Mouse (Mus musculus) lung, postnatal 4 days (tissue): ENCODE measurements around the gene E130114P18Rik.

Experiments used
- DNase-seq, 2 experiments: peaks; one replicate each; pipeline ENCODE4 v3.0.0; 2021

The E130114P18Rik gene

GRCm38 (mm10) chr4:97596348-97596747 lies 181.5 kb downstream of the E130114P18Rik start:
- DNase-seq: no peak

- no peak for DNase-seq
These were observed 184.0 kb downstream of the E130114P18Rik start for GRCm38 (mm10) chr4:97593869-97594268.

- DNase-seq: no peak
These were observed 188.1 kb downstream of the E130114P18Rik start for GRCm38 (mm10) chr4:97589790-97590189.

GRCm38 (mm10) chr4:97587412-97588010 lies 190.4 kb downstream of the E130114P18Rik start:
- DNase-seq: no peak

- no peak for DNase-seq
These were observed 192.7 kb downstream of the E130114P18Rik start for GRCm38 (mm10) chr4:97585170-97585569.

GRCm38 (mm10) chr4:97584445-97585130 lies 193.3 kb downstream of the E130114P18Rik start:
- DNase-seq: no peak

GRCm38 (mm10) chr4:97582796-97583430 lies 195.0 kb downstream of the E130114P18Rik start:
- DNase-seq: no peak

GRCm38 (mm10) chr4:97582064-97582415 lies 195.8 kb downstream of the E130114P18Rik start:
- DNase-seq: no peak

GRCm38 (mm10) chr4:97581314-97582063 lies 196.4 kb downstream of the E130114P18Rik start:
- no peak for DNase-seq

- DNase-seq: no peak
These were observed 197.0 kb downstream of the E130114P18Rik start for GRCm38 (mm10) chr4:97580906-97581305.

- DNase-seq: no peak
These were observed 199.2 kb downstream of the E130114P18Rik start for GRCm38 (mm10) chr4:97578571-97579165.

- DNase-seq: no peak
These were observed 200.4 kb downstream of the E130114P18Rik start for GRCm38 (mm10) chr4:97577431-97577830.

- no peak for DNase-seq
These were observed 202.4 kb downstream of the E130114P18Rik start for GRCm38 (mm10) chr4:97575447-97575846.

GRCm38 (mm10) chr4:97569320-97569719 lies 208.6 kb downstream of the E130114P18Rik start:
- no peak for DNase-seq

- no peak for DNase-seq
These were observed 213.2 kb downstream of the E130114P18Rik start for GRCm38 (mm10) chr4:97564656-97565055.

- no peak for DNase-seq
These were observed 213.7 kb downstream of the E130114P18Rik start for GRCm38 (mm10) chr4:97564199-97564598.

GRCm38 (mm10) chr4:97557585-97557984 lies 220.3 kb downstream of the E130114P18Rik start:
- DNase-seq: no peak

- no peak for DNase-seq
These were observed 233.9 kb downstream of the E130114P18Rik start for GRCm38 (mm10) chr4:97544016-97544415.

- no peak for DNase-seq
These were observed 245.8 kb downstream of the E130114P18Rik start for GRCm38 (mm10) chr4:97532072-97532471.

- DNase-seq: no peak
These were observed 249.4 kb downstream of the E130114P18Rik start for GRCm38 (mm10) chr4:97528517-97528916.
